Mouse (Mus musculus) embryonic facial prominence, embryonic 12.5 days (tissue): Measurements from ENCODE around the gene Cmah. TPM values are rescaled to one million over a fixed set of nuclear protein-coding genes. Genes with fewer than 3 reads are reported as not detected.
A peak's percentile ranks its signal among the peaks of the same experiment; 100 is the strongest.

ENCODE experiments used
- ATAC-seq: fragments of 200-750 bp; cut with Nextera tagmentation; 2 replicates; pipeline ENCODE4 v1.8.0; 2017; ENCODE audit not compliant: insufficient number of reproducible peaks, insufficient read depth, low FRiP score, low TSS enrichment
- H3K27ac ChIP-seq: fragments of 300-500 bp; sonication (generic); 2 replicates; pipeline ENCODE4 v1.5.1; 2016; ENCODE audit warnings: mild to moderate bottlenecking
- H3K27me3 ChIP-seq: fragments of 300-500 bp; sonication (generic); 2 replicates; pipeline ENCODE4 v1.6.1; 2016; ENCODE audit warnings: mild to moderate bottlenecking, moderate library complexity
- H3K36me3 ChIP-seq: fragments of 300-500 bp; sonication (generic); 2 replicates; pipeline ENCODE4 v1.6.1; 2016; ENCODE audit warnings: mild to moderate bottlenecking
- H3K4me1 ChIP-seq: fragments of 300-500 bp; sonication (generic); 2 replicates; pipeline ENCODE4 v1.6.1; 2016
- H3K4me2 ChIP-seq: fragments of 300-500 bp; sonication (generic); replicated peaks from 2 replicates; pipeline ENCODE4 v1.6.1; 2016; ENCODE audit warnings: mild to moderate bottlenecking, moderate library complexity
- H3K4me3 ChIP-seq: fragments of 300-500 bp; sonication (generic); 2 replicates; pipeline ENCODE4 v1.5.1; 2016; ENCODE audit warnings: mild to moderate bottlenecking
- H3K9ac ChIP-seq: fragments of 300-500 bp; sonication (generic); 2 replicates; pipeline ENCODE4 v1.6.1; 2016; ENCODE audit warnings: mild to moderate bottlenecking, moderate library complexity
- H3K9me3 ChIP-seq: fragments of 300-500 bp; sonication (generic); 2 replicates; pipeline ENCODE4 v1.6.1; 2016; ENCODE audit warnings: mild to moderate bottlenecking, moderate library complexity
- WGBS: fragments of 180-500 bp; shearing (Covaris S2); methylation state at CpG from one replicate; pipeline ENCODE4 v1.1.7; 2016; 5-methylcytosine and 5-hydroxymethylcytosine counted together
- polyA plus RNA-seq: library from polyadenylated mRNA; unstranded; fragments of >200 nt; fragmentation: Nextera tagmentation; extraction: Ambion mirVana; gene quantifications from 2 replicates; pipeline ENCODE4 v1.2.1, GENCODE M21; 2016

The Cmah gene
- polyA plus RNA-seq, 1 experiment from 2014 or later: 0.24 TPM

DNA sequence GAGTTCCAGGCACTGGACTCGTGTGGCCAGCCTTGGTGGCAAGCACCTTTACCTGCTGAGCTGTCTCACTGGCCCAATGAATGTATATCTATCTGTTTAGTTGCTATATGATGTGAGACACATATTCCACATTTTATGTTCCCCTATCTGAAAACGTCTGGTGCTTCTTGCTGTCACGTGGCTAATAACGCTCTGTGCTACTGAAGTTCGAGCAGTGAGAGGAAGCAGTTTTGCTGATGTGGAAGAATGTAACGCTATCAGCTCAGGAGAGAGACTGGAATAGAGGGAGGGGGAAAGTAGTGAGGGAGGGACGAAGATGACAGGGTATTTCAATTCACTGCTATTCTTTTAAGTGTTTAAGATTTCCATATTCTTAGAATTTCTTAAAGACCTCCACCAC, 136.6 kb downstream of the Cmah start:
- Histone ChIP-seq H3K9me3 (no peaks in the 10 kb centered on the region), H3K4me1 (no peaks in the 10 kb centered on the region), H3K4me3 (no peak overlapping the region), H3K27me3 (no peaks in the 10 kb centered on the region), H3K27ac (no peak overlapping the region), H3K4me2 (no peak overlapping the region), H3K36me3 (no peaks in the 10 kb centered on the region), H3K9ac (no peak overlapping the region)
- WGBS: 82% methylated on average over 7 of the region's 7 CpGs
- no peak for ATAC-seq

DNA sequence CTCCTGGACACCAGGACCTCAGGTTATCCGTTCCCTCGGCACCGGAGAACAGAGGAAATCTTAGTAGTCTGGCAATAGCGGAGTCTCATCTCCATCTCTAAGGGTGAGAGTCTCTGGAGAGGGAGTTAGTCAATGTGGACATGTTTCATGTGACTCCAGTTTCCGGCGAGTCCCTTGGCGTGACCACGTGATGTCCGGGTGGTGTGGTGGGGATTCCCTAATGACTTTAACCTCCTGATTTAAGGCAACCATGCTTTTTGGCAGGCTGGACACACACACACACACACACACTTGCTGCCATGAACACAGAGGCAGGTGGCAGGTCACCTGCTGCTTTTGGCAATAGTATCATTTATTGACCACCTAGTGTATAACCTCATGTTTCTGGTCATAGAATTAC, 138.8 kb downstream of the Cmah start:
- no peak overlapping the region for H3K9ac ChIP-seq
- H3K4me3 ChIP-seq: no peak overlapping the region
- H3K4me1 ChIP-seq: no peaks in the 10 kb centered on the region
- no peaks in the 10 kb centered on the region for H3K9me3 ChIP-seq
- 90% methylated on average over 9 of the region's 9 CpGs for WGBS
- no peak for ATAC-seq
- no peak overlapping the region for H3K27ac ChIP-seq
- H3K4me2 ChIP-seq: no peak overlapping the region
- H3K36me3 ChIP-seq: no peaks in the 10 kb centered on the region
- H3K27me3 ChIP-seq: no peaks in the 10 kb centered on the region

DNA sequence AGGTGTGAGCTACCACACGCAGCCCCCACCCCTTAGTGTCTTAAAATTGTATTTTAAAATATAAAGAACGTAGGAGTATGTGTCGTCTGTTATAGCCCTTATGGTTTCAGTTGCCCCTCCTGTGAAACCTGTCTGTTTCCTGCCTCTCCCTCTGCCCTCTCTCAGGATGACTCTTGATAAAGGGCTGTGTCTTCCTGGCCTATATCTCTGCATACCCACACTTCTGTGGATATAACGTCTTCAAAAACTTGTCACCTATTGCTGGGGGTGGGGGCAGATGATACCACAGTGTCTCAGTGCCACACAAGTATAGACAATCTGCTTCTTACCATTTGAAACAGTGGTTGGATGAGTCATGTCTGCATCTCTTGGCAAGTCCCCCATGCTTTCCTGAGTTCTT, 140.6 kb downstream of the Cmah start:
- WGBS: 84% methylated on average over 4 of the region's 4 CpGs
- H3K4me1 ChIP-seq: no peaks in the 10 kb centered on the region
- no peaks in the 10 kb centered on the region for H3K27me3 ChIP-seq
- H3K4me2 ChIP-seq: no peak overlapping the region
- ATAC-seq: no peak
- no peak overlapping the region for H3K4me3 ChIP-seq
- no peak overlapping the region for H3K27ac ChIP-seq
- H3K9ac ChIP-seq: no peak overlapping the region
- no peaks in the 10 kb centered on the region for H3K9me3 ChIP-seq
- no peaks in the 10 kb centered on the region for H3K36me3 ChIP-seq

DNA sequence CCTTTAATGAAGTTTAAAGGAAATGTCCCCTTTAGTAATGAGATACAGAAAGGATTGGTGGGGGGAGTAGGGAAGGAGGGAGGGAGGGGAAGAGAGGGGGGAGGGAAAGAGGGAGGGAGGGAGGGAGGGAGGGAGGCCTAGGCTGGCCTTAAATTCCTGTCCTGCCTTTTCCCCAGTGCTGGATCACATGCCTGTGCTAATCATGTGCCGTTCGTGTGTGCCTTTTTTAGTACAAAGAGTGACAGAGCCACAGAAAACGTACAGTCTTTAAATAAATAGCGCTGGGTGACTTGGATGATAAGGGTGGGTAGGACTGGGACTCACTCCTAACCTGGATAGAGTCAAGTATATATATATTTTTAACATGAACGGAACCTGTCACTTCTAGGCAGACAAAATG, 150.4 kb downstream of the Cmah start:
- H3K27ac ChIP-seq: no peak overlapping the region
- no peaks in the 10 kb centered on the region for H3K36me3 ChIP-seq
- no peaks in the 10 kb centered on the region for H3K9me3 ChIP-seq
- 62% methylated on average over 5 of the region's 5 CpGs for WGBS
- no peaks in the 10 kb centered on the region for H3K27me3 ChIP-seq
- no peak overlapping the region for H3K4me2 ChIP-seq
- ATAC-seq: no peak
- H3K4me1 ChIP-seq: no peaks in the 10 kb centered on the region
- H3K9ac ChIP-seq: no peak overlapping the region
- H3K4me3 ChIP-seq: no peak overlapping the region

DNA sequence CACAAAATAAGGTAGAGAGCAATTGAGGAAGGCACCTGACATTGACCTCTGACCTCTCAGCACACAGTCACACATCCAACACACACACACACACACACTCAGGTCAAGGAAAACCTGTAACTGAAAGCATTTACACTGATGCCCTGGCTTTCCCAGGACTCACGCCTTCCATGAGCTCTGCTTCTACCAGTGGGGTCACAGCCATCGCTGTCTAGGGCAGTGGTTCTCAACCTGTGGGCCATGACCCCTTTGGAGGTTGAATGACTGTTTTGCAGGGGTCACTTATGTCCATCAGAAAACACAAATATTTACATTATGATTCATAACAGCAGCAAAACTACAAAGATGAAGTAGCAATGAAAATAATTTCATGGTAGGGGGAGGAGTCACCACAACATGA, 152.3 kb downstream of the Cmah start:
- no peak for ATAC-seq
- no peak overlapping the region for H3K9ac ChIP-seq
- no peak overlapping the region for H3K4me3 ChIP-seq
- no peaks in the 10 kb centered on the region for H3K9me3 ChIP-seq
- no peaks in the 10 kb centered on the region for H3K36me3 ChIP-seq
- no peak overlapping the region for H3K4me2 ChIP-seq
- H3K4me1 ChIP-seq: no peaks in the 10 kb centered on the region
- H3K27me3 ChIP-seq: no peaks in the 10 kb centered on the region
- no peak overlapping the region for H3K27ac ChIP-seq
- 85% methylated on average over 2 of the region's 2 CpGs for WGBS

DNA sequence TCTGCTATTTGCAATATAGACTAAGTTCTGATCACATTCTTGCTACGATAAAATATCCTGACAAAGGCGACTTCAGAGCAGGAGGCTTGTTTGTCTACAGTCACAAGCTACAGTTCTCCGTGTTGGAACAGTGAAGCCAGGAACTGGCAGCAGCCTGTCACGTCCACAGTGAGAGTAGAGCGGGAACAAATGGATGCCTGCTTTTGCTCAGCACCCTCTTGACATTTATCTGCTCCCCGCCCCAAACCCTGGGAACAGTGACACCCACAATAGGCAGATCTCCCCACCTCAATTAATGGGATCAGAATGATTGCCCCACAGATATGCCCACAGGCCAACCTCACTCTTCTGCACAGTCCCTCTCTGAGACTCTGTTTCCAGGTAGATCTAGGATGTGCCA, 153.6 kb downstream of the Cmah start:
- H3K36me3 ChIP-seq: no peaks in the 10 kb centered on the region
- no peak for ATAC-seq
- H3K4me3 ChIP-seq: no peak overlapping the region
- H3K27ac ChIP-seq: no peak overlapping the region
- H3K9me3 ChIP-seq: no peaks in the 10 kb centered on the region
- H3K9ac ChIP-seq: no peak overlapping the region
- H3K4me1 ChIP-seq: no peaks in the 10 kb centered on the region
- WGBS: 75% methylated on average over 6 of the region's 6 CpGs
- no peak overlapping the region for H3K4me2 ChIP-seq
- H3K27me3 ChIP-seq: no peaks in the 10 kb centered on the region

DNA sequence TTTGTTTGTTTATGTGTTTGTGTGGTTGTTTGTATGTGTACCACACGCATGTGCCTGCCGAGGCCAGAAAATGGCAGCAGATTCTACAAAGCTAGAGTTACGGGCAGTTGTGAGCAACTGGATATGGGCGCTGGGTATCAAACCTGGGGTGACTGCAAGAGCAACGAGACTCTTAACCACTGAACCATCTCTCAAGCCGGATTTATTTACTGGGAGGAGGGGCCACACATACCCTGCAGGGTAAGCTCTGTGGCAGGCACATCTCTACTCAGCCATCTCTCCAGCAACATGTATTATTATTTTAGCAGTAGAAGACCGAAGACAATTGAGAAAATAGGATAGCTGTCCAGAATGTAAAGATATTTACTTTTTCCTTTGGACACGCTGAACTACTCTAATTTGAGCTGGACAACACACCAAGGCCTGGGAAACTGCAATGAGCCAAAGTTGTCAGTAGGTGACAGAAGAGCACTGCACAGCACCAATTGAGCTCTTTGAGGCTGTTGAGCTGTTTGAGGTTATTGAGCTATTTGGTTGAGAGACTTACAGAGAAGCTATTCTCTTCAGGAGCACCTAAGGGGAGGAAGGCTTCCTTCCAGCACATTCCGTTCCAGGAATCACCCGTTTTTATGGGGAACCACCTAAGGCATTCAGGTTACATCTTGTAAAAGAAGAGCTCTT, 154.6 kb downstream of the Cmah start:
- 54% methylated on average over 10 of the region's 10 CpGs for WGBS
- Histone ChIP-seq H3K4me2 (no peak overlapping the region), H3K9me3 (no peaks in the 10 kb centered on the region), H3K27ac (no peak overlapping the region), H3K4me3 (no peak overlapping the region), H3K4me1 (no peaks in the 10 kb centered on the region), H3K27me3 (no peaks in the 10 kb centered on the region), H3K36me3 (no peaks in the 10 kb centered on the region), H3K9ac (no peak overlapping the region)
- ATAC-seq: peak; percentile 47; the same call in 1 of the 2 replicates

DNA sequence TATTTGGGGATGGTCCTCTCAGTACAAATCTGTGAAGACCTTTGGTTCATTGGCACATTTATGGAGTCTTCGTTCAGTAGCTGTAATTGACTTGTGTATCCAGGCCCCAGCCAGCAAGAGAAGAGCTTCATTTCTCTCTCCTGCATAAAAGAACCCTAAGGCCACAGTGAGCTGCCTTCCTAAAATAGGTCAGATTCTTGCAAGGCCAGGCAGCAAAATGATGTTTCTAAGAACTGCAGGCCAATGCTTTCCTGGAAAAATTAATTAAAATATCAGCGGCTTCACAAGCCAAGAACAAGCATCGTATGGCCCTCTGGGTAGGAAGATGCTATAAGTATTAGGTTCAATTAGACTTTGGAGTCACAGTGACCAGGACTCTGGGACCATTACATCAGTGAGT, 156.5 kb downstream of the Cmah start:
- H3K4me3 ChIP-seq: no peak overlapping the region
- H3K27me3 ChIP-seq: no peaks in the 10 kb centered on the region
- H3K9ac ChIP-seq: no peak overlapping the region
- H3K36me3 ChIP-seq: no peaks in the 10 kb centered on the region
- no peak overlapping the region for H3K27ac ChIP-seq
- WGBS: 92% methylated on average over 3 of the region's 3 CpGs
- no peak for ATAC-seq
- no peak overlapping the region for H3K4me2 ChIP-seq
- H3K9me3 ChIP-seq: no peaks in the 10 kb centered on the region
- no peaks in the 10 kb centered on the region for H3K4me1 ChIP-seq

DNA sequence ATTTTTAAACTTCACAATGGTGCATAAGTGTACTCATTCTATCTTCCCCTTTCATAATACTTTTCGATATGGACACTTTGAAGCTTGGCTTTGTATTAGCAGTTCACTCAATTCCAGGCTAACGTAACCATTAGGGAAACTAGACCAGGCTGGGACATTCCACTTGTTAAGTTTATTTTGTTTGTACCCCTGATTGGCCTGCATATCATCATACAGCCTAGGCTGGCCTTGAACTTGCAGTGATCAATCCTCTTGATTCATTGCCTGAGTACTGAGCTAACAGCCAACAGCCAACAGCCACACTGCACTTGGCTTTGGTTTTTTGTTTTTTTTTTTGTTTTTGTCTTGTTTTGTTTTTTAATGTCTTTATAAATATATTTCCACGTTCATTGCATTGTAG, 157.6 kb downstream of the Cmah start:
- WGBS: 86% methylated on average over 3 of the region's 3 CpGs
- Histone ChIP-seq H3K9me3 (no peaks in the 10 kb centered on the region), H3K27ac (no peak overlapping the region), H3K4me2 (no peak overlapping the region), H3K9ac (no peak overlapping the region), H3K36me3 (no peaks in the 10 kb centered on the region), H3K27me3 (no peaks in the 10 kb centered on the region), H3K4me3 (no peak overlapping the region), H3K4me1 (no peaks in the 10 kb centered on the region)
- no peak for ATAC-seq

DNA sequence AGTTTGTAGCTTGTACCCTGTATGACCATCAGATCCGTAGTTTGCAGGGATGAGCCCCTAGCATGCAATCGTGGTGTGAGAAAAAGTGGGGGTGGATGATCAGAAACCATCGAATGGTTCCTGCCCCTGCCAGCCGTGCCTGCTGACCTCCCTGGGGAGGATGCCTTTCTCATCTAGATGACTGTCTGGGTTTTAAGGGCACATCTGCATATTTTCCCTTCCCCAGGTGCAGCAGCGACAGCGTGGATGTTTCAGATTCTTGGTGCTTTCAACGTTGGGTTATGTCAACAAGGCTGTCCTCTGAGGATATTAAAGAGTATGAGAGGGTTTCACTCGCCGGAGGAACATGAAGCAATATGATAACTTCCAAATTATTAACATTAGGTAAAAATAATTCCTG, 158.8 kb downstream of the Cmah start:
- WGBS: 55% methylated on average over 9 of the region's 9 CpGs

DNA sequence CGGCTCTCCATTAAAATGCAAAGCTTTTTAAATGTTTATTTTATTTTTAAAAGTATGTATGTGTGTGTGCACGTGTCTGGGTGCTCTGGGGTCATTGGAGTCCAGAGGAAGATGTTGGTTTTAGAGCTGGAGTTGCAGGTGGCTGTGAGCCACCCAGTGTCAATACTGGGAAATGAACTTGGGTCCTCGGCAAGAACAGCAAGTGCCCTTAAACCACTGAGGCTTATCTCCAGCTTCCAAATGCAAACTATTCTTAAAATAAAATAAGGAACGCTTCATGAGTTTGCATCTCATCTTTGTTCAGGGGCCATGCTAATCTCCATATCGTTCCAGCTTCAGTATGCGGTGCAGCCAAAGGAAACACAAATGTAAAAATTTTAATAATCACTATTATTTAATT, 159.2 kb downstream of the Cmah start:
- H3K4me3 ChIP-seq: no peak overlapping the region
- H3K9me3 ChIP-seq: no peaks in the 10 kb centered on the region
- no peak overlapping the region for H3K4me2 ChIP-seq
- H3K27ac ChIP-seq: no peak overlapping the region
- no peaks in the 10 kb centered on the region for H3K27me3 ChIP-seq
- ATAC-seq: no peak
- H3K4me1 ChIP-seq: 0 out of 2 replicates have a peak, but pooled peaks cover under 1% of the 10 kb centered on the region
- H3K9ac ChIP-seq: no peak overlapping the region
- no peaks in the 10 kb centered on the region for H3K36me3 ChIP-seq
- 78% methylated on average over 6 of the region's 6 CpGs for WGBS

More for the DNA sequence above, 158.8 kb downstream of the Cmah start:
- no peak for ATAC-seq
- H3K4me2 ChIP-seq: no peak overlapping the region
- no peaks in the 10 kb centered on the region for H3K27me3 ChIP-seq
- H3K9me3 ChIP-seq: no peaks in the 10 kb centered on the region
- H3K9ac ChIP-seq: no peak overlapping the region
- H3K27ac ChIP-seq: no peak overlapping the region
- no peaks in the 10 kb centered on the region for H3K36me3 ChIP-seq
- H3K4me3 ChIP-seq: no peak overlapping the region
- no peaks in the 10 kb centered on the region for H3K4me1 ChIP-seq

DNA sequence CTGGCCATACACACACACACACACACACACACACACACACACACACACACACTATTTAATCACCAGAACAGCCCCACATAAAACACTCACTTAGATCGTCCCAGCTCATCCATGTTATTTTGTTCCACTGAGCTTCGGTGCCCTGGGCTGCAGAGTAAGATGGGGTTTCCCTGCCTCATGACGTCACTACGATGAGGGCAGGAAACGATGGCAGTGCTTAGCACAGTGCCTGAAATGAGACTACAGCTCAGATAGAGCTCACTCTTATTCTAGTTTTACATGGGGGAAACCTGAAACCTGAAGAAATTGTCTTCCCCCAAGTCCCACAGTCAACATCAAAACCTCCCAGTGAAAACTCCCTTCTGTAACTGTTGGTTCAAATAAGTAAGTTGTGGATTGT, 159.9 kb downstream of the Cmah start:
- Histone ChIP-seq H3K4me1 (0 out of 2 replicates have a peak, but pooled peaks cover 5% of the 10 kb centered on the region), H3K9ac (no peak overlapping the region), H3K27ac (no peak overlapping the region), H3K27me3 (no peaks in the 10 kb centered on the region), H3K9me3 (no peaks in the 10 kb centered on the region), H3K4me2 (no peak overlapping the region), H3K36me3 (no peaks in the 10 kb centered on the region), H3K4me3 (no peak overlapping the region)
- 74% methylated on average over 5 of the region's 5 CpGs for WGBS
- ATAC-seq: no peak

DNA sequence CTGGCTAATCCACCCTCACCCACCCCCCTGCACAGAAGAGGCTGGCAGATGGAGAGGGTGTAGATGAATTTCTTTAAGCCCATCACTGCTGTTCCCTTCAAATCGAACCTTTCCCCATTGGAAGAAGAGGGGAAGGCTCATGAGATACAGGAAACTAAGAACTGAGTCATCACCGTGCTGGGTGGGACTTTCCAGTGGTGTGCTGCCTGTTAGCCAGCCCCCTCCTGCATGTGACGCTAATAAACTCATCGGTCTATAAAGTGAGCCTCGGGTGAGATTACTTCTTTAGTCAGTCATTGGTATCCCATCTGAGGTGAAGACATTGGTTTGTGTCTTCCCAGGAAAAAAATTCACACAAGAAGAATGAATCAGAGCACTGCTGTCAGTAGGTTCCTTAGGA, 160.3 kb downstream of the Cmah start:
- H3K4me3 ChIP-seq: no peak overlapping the region
- WGBS: 88% methylated on average over 5 of the region's 5 CpGs
- H3K4me1 ChIP-seq: 0 out of 2 replicates have a peak, but pooled peaks cover 5% of the 10 kb centered on the region
- H3K9me3 ChIP-seq: no peaks in the 10 kb centered on the region
- no peak for ATAC-seq
- no peak overlapping the region for H3K9ac ChIP-seq
- no peak overlapping the region for H3K4me2 ChIP-seq
- no peaks in the 10 kb centered on the region for H3K27me3 ChIP-seq
- H3K27ac ChIP-seq: no peak overlapping the region
- H3K36me3 ChIP-seq: no peaks in the 10 kb centered on the region
